Mouse (Mus musculus): Measurements from ENCODE around the gene Amigo1. TPM values are rescaled to one million over a fixed set of nuclear protein-coding genes. Genes with fewer than 3 reads are reported as not detected.

Amigo1 gene
- total and polyA plus RNA-seq, 2 experiments from 2014 or later = 11.3 to 36.6 TPM

GRCm38 (mm10) chr3:108189897-108190296 lies 3.8 kb downstream of the Amigo1 start:
- no peaks in the 10 kb centered on the region for H3K36me3 ChIP-seq (ENCODE audit: insufficient read depth, low read length)
- H3K27me3 ChIP-seq (ENCODE audit: insufficient read depth, low read length) = no peaks in the 10 kb centered on the region
- no peak overlapping the region for H3K9ac ChIP-seq (replicated peaks; ENCODE audit: low read length)
- no peak for TF ChIP-seq CTCF (IDR thresholded peaks at IDR 0.05; ENCODE audit: low read depth)
- ATAC-seq (no peak), DNase-seq (ENCODE audit: low spot score) (no peak)
- H3K4me1 ChIP-seq (ENCODE audit: insufficient read depth, low read length) = peaks cover 8% of the 10 kb centered on the region; the same call in 1 of the 2 replicates
- H3K27ac ChIP-seq = no peak overlapping the region
- H3K4me2 ChIP-seq (ENCODE audit: low read depth, low read length) = no peak overlapping the region
- no peak overlapping the region for H3K4me3 ChIP-seq (ENCODE audit: low read length)
- H3K9me3 ChIP-seq (ENCODE audit: low read length) = no peaks in the 10 kb centered on the region
- 66% methylated on average over 5 of the region's 5 CpGs for WGBS

- Histone ChIP-seq H3K36me3 (ENCODE audit: insufficient read depth, low read length) (no peaks in the 10 kb centered on the region), H3K9ac (replicated peaks; ENCODE audit: low read length) (no peak overlapping the region), H3K9me3 (ENCODE audit: low read length) (no peaks in the 10 kb centered on the region), H3K27me3 (ENCODE audit: insufficient read depth, low read length) (no peaks in the 10 kb centered on the region), H3K4me3 (ENCODE audit: low read length) (no peak overlapping the region), H3K27ac (no peak overlapping the region), H3K4me2 (ENCODE audit: low read depth, low read length) (no peak overlapping the region), H3K4me1 (ENCODE audit: insufficient read depth, low read length) (peaks cover 19% of the 10 kb centered on the region)
- ATAC-seq (no peak), DNase-seq (ENCODE audit: low spot score) (no peak)
- WGBS = 83% methylated on average over 4 of the region's 4 CpGs
- TF ChIP-seq CTCF (IDR thresholded peaks at IDR 0.05; ENCODE audit: low read depth) = no peak
Measured at GRCm38 (mm10) chr3:108193686-108194085, 7.6 kb downstream of the Amigo1 start.

GRCm38 (mm10) chr3:108195287-108195686 lies 9.2 kb downstream of the Amigo1 start:
- Histone ChIP-seq H3K36me3 (ENCODE audit: insufficient read depth, low read length) (no peaks in the 10 kb centered on the region; the same call in 1 of the 2 replicates), H3K9ac (replicated peaks; ENCODE audit: low read length) (no peak overlapping the region), H3K4me3 (ENCODE audit: low read length) (no peak overlapping the region), H3K4me2 (ENCODE audit: low read depth, low read length) (no peak overlapping the region), H3K27me3 (ENCODE audit: insufficient read depth, low read length) (no peaks in the 10 kb centered on the region), H3K4me1 (ENCODE audit: insufficient read depth, low read length) (peaks cover 19% of the 10 kb centered on the region), H3K27ac (no peak overlapping the region), H3K9me3 (ENCODE audit: low read length) (no peaks in the 10 kb centered on the region)
- DNase-seq (ENCODE audit: low spot score) (no peak), ATAC-seq (no peak)
- WGBS = 89% methylated on average over 4 of the region's 4 CpGs
- no peak for TF ChIP-seq CTCF (IDR thresholded peaks at IDR 0.05; ENCODE audit: low read depth)

- H3K9ac ChIP-seq (replicated peaks; ENCODE audit: low read length) = no peak overlapping the region; the same call in 1 of the 2 replicates
- WGBS = 47% methylated on average over 7 of the region's 7 CpGs
- TF ChIP-seq CTCF (IDR thresholded peaks at IDR 0.05; ENCODE audit: low read depth) = no peak
- no peaks in the 10 kb centered on the region for H3K9me3 ChIP-seq (ENCODE audit: low read length)
- H3K27me3 ChIP-seq (ENCODE audit: insufficient read depth, low read length) = no peaks in the 10 kb centered on the region
- ATAC-seq (no peak; the same call in 1 of the 2 replicates), DNase-seq (ENCODE audit: low spot score) (peak; percentile 58)
- peak overlapping the region; percentile 75 for H3K27ac ChIP-seq
- H3K4me1 ChIP-seq (ENCODE audit: insufficient read depth, low read length) = peaks cover 21% of the 10 kb centered on the region
- no peak overlapping the region for H3K4me3 ChIP-seq (ENCODE audit: low read length)
- H3K36me3 ChIP-seq (ENCODE audit: insufficient read depth, low read length) = no peaks in the 10 kb centered on the region; the same call in 1 of the 2 replicates
- H3K4me2 ChIP-seq (ENCODE audit: low read depth, low read length) = no peak overlapping the region
Measured at GRCm38 (mm10) chr3:108195941-108196590, 9.9 kb downstream of the Amigo1 start.

GRCm38 (mm10) chr3:108197066-108197497 lies 10.9 kb downstream of the Amigo1 start:
- H3K4me1 ChIP-seq (ENCODE audit: insufficient read depth, low read length) = peaks cover 24% of the 10 kb centered on the region
- H3K36me3 ChIP-seq (ENCODE audit: insufficient read depth, low read length) = no peaks in the 10 kb centered on the region; the same call in 1 of the 2 replicates
- WGBS = 12% methylated on average over 14 of the region's 14 CpGs
- peak; percentile 38 for TF ChIP-seq CTCF (IDR thresholded peaks at IDR 0.05; ENCODE audit: low read depth)
- ATAC-seq (peak; percentile 50), DNase-seq (ENCODE audit: low spot score) (peak; percentile 73)
- peak overlapping the region; percentile 36 for H3K4me2 ChIP-seq (ENCODE audit: low read depth, low read length)
- H3K9me3 ChIP-seq (ENCODE audit: low read length) = no peaks in the 10 kb centered on the region
- no peaks in the 10 kb centered on the region for H3K27me3 ChIP-seq (ENCODE audit: insufficient read depth, low read length)
- H3K27ac ChIP-seq = peak overlapping the region; percentile 75
- peak overlapping the region; percentile 40; the same call in 1 of the 2 replicates for H3K9ac ChIP-seq (replicated peaks; ENCODE audit: low read length)
- no peak overlapping the region for H3K4me3 ChIP-seq (ENCODE audit: low read length)

GRCm38 (mm10) chr3:108199231-108199630 lies 13.1 kb downstream of the Amigo1 start:
- Histone ChIP-seq H3K4me1 (ENCODE audit: insufficient read depth, low read length) (peaks cover 24% of the 10 kb centered on the region), H3K9me3 (ENCODE audit: low read length) (no peaks in the 10 kb centered on the region), H3K27ac (no peak overlapping the region), H3K36me3 (ENCODE audit: insufficient read depth, low read length) (peaks cover 9% of the 10 kb centered on the region; the same call in 1 of the 2 replicates), H3K9ac (replicated peaks; ENCODE audit: low read length) (no peak overlapping the region), H3K4me2 (ENCODE audit: low read depth, low read length) (no peak overlapping the region), H3K27me3 (ENCODE audit: insufficient read depth, low read length) (no peaks in the 10 kb centered on the region), H3K4me3 (ENCODE audit: low read length) (no peak overlapping the region)
- no peak for DNase-seq (ENCODE audit: low spot score)
- ATAC-seq = no peak
- TF ChIP-seq CTCF (IDR thresholded peaks at IDR 0.05; ENCODE audit: low read depth) = no peak
- 93% methylated on average over 6 of the region's 6 CpGs for WGBS

Data from hindbrain, postnatal 0 days (tissue).